Mouse (Mus musculus) megakaryocyte, embryonic 14.5 days (primary cell): ENCODE data around the gene Brdt.

Experiments
- FLI1 ChIP-seq: IDR thresholded peaks from 2 replicates; pipeline ENCODE4 v1.6.1; 2012; ENCODE audit warnings: low read length, inconsistent platforms, mixed read lengths
- GATA1 ChIP-seq: IDR thresholded peaks from 3 replicates; pipeline ENCODE4 v1.6.1; 2012; ENCODE audit warnings: mixed read lengths, low read length, inconsistent platforms, borderline replicate concordance

GRCm38 (mm10) chr5:107421676-107422075 is 90.7 kb downstream of the Brdt start:
- TF ChIP-seq GATA1 (no peak), FLI1 (no peak)
